Mouse (Mus musculus) limb, embryonic 12.5 days (tissue): ENCODE measurements around the gene Ccnd3. TPM values are rescaled to one million over a fixed set of nuclear protein-coding genes. Genes with fewer than 3 reads are reported as not detected.
"Not testable (repeated sequence)": the region's sequence is repeated elsewhere in the genome, so short reads cannot be mapped to it uniquely, and the experiment has no call there.

ENCODE experiments used
- ATAC-seq: fragments of 200-750 bp; cut with Nextera tagmentation; 2 replicates; pipeline ENCODE4 v1.8.0; 2017; ENCODE audit warnings: low read depth, moderate TSS enrichment; ENCODE audit not compliant: insufficient number of reproducible peaks, insufficient read depth, low FRiP score, low TSS enrichment
- H3K27ac ChIP-seq: fragments of 300-500 bp; sonication (generic); 2 replicates; pipeline ENCODE4 v1.5.1; 2016; ENCODE audit warnings: mild to moderate bottlenecking, moderate library complexity
- H3K27me3 ChIP-seq: fragments of 300-500 bp; sonication (generic); 2 replicates; pipeline ENCODE4 v1.6.1; 2016; ENCODE audit warnings: mild to moderate bottlenecking, moderate library complexity
- H3K36me3 ChIP-seq: fragments of 300-500 bp; sonication (generic); 2 replicates; pipeline ENCODE4 v1.6.1; 2016; ENCODE audit warnings: mild to moderate bottlenecking, moderate library complexity
- H3K4me1 ChIP-seq: fragments of 300-500 bp; sonication (generic); replicated peaks from 2 replicates; pipeline ENCODE4 v1.6.1; 2016
- H3K4me2 ChIP-seq: fragments of 300-500 bp; sonication (generic); 2 replicates; pipeline ENCODE4 v1.6.1; 2016; ENCODE audit warnings: mild to moderate bottlenecking, moderate library complexity
- H3K4me3 ChIP-seq: fragments of 300-500 bp; sonication (generic); replicated peaks from 2 replicates; pipeline ENCODE4 v1.5.1; 2016; ENCODE audit warnings: mild to moderate bottlenecking
- H3K9ac ChIP-seq: fragments of 300-500 bp; sonication (generic); replicated peaks from 2 replicates; pipeline ENCODE4 v1.6.1; 2016; ENCODE audit warnings: mild to moderate bottlenecking, moderate library complexity
- H3K9me3 ChIP-seq: fragments of 300-500 bp; sonication (generic); 2 replicates; pipeline ENCODE4 v1.6.1; 2016; ENCODE audit warnings: mild to moderate bottlenecking, moderate library complexity
- WGBS: fragments of 180-500 bp; shearing (Covaris S2); methylation state at CpG from one replicate; pipeline ENCODE4 v1.1.7; 2016; 5-methylcytosine and 5-hydroxymethylcytosine counted together
- polyA plus RNA-seq: library from polyadenylated mRNA; unstranded; fragments of >200 nt; fragmentation: Nextera tagmentation; extraction: Ambion mirVana; gene quantifications from 2 replicates; pipeline ENCODE4 v1.2.1, GENCODE M21; 2016

The Ccnd3 gene
- polyA plus RNA-seq, 1 experiment from 2014 or later, result 323 TPM

DNA sequence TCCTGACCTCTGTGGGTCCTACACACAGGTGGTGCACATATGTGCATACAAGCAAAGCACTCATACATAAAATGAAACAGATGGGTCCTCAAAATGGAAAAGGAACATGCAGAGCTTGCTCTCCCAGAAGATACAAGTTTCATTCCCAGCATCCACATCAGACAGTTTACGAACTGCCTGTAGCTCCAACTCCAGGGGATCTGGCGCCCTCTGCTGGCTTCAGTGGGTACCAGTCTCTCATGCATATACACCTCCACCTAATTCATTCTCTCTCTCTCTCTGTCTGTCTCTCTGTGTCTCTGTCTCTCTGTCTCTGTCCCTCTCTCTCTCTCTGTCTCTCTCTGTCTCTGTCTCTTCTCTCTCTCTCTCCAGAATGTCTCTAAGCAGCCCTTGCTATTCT lies 22.4 kb upstream of the Ccnd3 start:
- WGBS, result 48% methylated on average over 2 of the region's 2 CpGs
- Histone ChIP-seq H3K36me3 (0 out of 2 replicates have a peak, but pooled peaks cover 3% of the 10 kb centered on the region), H3K4me3 (no peak overlapping the region), H3K4me2 (no peak overlapping the region), H3K9ac (no peak overlapping the region), H3K4me1 (peaks cover 16% of the 10 kb centered on the region), H3K9me3 (no peaks in the 10 kb centered on the region), H3K27ac (no peak overlapping the region), H3K27me3 (no peaks in the 10 kb centered on the region)
- ATAC-seq, result no peak

DNA sequence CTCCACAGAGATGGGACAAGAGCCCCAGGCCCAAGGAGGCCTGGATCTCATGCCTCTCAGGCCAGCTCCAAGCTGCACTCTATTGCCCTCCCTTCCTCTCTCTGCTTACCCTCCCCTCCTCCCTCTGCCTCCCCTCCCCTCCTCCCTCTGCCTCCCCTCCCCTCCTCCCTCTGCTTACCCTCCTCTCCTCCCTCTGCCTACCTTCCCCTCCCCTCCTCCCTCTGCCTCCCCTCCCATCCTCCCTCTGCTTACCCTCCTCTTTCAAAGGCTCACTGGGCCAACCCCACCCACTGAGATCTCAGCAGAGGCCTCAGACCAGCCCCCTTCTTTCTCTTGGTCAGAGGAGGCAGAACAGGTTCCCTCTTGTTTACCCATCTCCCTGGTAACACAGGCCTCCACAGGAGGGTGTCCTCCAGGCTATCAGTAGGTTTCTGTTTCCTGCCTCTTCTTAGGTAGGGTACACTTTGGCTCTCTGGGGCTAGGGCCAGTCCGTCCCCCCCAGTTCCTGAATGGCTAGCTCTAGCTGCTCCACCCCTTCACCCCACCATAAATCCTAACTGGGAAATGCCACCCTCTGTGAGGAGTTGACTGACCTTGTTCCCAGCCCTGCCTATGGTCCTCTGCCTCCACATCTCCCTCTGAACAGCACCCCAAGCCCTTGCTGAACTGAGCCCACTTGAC lies 20.5 kb upstream of the Ccnd3 start:
- ATAC-seq, result 0 out of 2 replicates have a peak, but pooled peaks have one; percentile 12
- WGBS, result 38% methylated on average over 1 of the region's 1 CpGs
- H3K9ac ChIP-seq, result no peak overlapping the region
- no peak overlapping the region for H3K4me3 ChIP-seq
- H3K36me3 ChIP-seq, result peaks cover 21% of the 10 kb centered on the region
- H3K4me2 ChIP-seq, result no peak overlapping the region
- H3K4me1 ChIP-seq, result peaks cover 16% of the 10 kb centered on the region
- H3K27ac ChIP-seq, result peak overlapping the region; percentile 57
- no peaks in the 10 kb centered on the region for H3K9me3 ChIP-seq
- no peaks in the 10 kb centered on the region for H3K27me3 ChIP-seq

DNA sequence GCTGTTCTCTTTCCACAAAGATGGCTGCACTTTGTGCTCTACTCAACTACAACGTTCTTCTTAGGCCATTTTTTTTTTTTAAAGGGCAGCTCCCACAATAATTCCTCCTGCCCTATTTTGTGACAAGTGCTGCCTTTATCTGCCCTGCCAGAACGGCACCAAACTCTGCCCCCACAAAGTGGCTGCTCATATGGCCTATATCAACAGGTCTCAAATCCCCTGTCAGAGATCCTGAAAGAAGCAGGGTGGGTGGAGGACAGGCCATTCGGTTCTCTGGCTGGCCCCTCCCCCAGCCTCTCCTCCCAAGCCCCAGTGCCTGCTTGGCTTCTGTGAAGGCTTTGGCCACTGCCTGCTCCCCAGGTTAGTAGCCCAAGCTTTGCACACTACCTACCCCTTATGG lies 19.9 kb upstream of the Ccnd3 start:
- H3K9me3 ChIP-seq, result no peaks in the 10 kb centered on the region
- H3K36me3 ChIP-seq, result peaks cover 27% of the 10 kb centered on the region
- no peaks in the 10 kb centered on the region for H3K27me3 ChIP-seq
- H3K4me3 ChIP-seq, result no peak overlapping the region
- ATAC-seq, result no peak
- H3K27ac ChIP-seq, result peak overlapping the region; percentile 57
- no peak overlapping the region for H3K4me2 ChIP-seq
- H3K4me1 ChIP-seq, result peaks cover 16% of the 10 kb centered on the region
- no peak overlapping the region for H3K9ac ChIP-seq
- WGBS, result 12% methylated on average over 3 of the region's 3 CpGs

DNA sequence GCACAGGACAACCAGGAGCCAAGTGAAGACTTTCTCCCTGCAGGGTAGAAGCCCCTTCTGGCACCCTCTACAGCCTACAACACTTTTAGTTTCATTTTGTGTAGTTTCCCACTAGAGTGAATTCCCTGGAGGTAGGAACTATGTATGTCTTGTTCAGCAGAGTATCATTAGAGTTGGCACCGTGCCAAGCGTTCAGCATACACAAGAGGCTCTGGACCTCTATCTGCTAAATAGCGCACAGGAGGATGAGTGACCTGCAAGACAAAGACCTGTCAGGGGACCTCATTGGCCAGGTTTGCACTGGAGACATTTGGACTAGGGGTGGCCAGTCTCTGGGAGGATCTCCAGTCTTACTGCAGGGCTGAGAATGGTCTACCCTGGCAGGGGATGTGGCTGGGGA lies 19.1 kb upstream of the Ccnd3 start:
- H3K36me3 ChIP-seq, result peaks cover 35% of the 10 kb centered on the region
- 0 out of 2 replicates have a peak overlapping the region, but pooled peaks have one; percentile 29 for H3K27ac ChIP-seq
- H3K27me3 ChIP-seq, result no peaks in the 10 kb centered on the region
- H3K4me3 ChIP-seq, result no peak overlapping the region
- H3K9me3 ChIP-seq, result no peaks in the 10 kb centered on the region
- H3K4me1 ChIP-seq, result peaks cover 16% of the 10 kb centered on the region
- ATAC-seq, result no peak
- H3K9ac ChIP-seq, result no peak overlapping the region
- H3K4me2 ChIP-seq, result no peak overlapping the region
- whole genome bisulfite sequencing, result 82% methylated on average over 3 of the region's 3 CpGs

DNA sequence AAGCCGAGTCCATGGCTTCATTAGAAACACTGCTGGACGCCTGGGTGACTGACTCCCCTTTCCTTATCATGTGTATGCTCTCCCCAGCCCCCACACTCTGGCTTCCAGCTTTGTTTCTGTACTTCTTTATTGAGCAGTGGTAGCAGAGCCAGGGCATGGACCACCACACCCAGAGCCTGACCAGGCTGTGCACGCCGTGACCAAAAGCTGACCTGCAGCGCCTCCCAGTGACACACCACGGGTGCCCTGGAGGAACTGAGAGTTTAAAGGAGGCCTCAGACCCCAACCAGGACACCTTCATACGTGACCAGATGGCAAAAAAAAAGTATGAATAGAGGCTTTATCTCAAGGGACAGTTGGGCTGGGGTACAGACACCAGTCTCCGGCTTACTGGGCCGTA lies 14.1 kb upstream of the Ccnd3 start:
- H3K27me3 ChIP-seq, result no peaks in the 10 kb centered on the region
- H3K36me3 ChIP-seq, result peaks cover 85% of the 10 kb centered on the region
- WGBS, result 87% methylated on average over 9 of the region's 9 CpGs
- no peaks in the 10 kb centered on the region for H3K9me3 ChIP-seq
- ATAC-seq, result no peak
- H3K27ac ChIP-seq, result no peak overlapping the region
- H3K9ac ChIP-seq, result no peak overlapping the region
- H3K4me2 ChIP-seq, result no peak overlapping the region
- H3K4me3 ChIP-seq, result no peak overlapping the region
- H3K4me1 ChIP-seq, result no peaks in the 10 kb centered on the region

DNA sequence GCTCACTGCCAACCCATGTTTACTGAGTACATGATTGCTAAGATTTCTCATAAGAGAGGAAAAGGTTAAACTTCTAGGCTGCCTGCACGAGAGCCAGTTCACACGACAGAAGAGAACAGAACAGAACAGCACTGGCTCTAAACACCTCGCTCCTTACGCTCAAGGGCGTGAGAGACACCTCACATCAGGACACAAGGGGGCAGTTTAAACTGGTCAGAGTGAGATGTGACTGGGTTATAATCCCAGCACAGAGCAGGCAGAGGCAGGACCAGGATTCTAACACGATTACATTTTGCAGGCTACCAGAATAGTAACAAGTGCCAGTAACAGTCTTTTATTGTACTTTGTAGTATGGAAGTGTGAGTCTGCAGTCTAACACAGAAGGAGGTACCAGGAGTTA lies 12.1 kb upstream of the Ccnd3 start:
- H3K9me3 ChIP-seq, result no peaks in the 10 kb centered on the region
- H3K9ac ChIP-seq, result no peak overlapping the region
- 85% methylated on average over 6 of the region's 6 CpGs for WGBS
- ATAC-seq, result no peak
- no peak overlapping the region for H3K27ac ChIP-seq
- H3K27me3 ChIP-seq, result no peaks in the 10 kb centered on the region
- H3K4me3 ChIP-seq, result no peak overlapping the region
- peaks cover 93% of the 10 kb centered on the region for H3K36me3 ChIP-seq
- H3K4me2 ChIP-seq, result no peak overlapping the region
- no peaks in the 10 kb centered on the region for H3K4me1 ChIP-seq

DNA sequence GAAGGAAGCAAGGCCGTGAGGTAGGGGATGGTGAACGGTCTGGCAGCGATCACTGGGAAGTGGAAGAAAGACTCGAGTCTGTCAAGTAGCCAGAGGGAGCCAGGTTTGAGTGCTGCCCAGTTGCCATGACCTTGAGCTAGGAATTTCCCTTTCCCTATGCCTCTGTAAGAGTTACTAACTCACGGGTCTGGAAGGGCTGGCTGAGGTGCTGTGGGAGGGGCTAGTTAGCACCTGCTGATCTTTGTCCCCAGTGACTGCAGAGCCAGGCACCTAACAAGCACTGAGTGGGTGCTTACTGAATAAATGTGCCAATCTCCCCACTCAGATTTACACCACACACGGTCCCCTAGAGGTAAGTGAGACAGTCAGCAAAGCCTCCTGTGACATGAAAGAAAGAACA lies 11.2 kb upstream of the Ccnd3 start:
- H3K27ac ChIP-seq, result no peak overlapping the region
- no peak overlapping the region for H3K4me3 ChIP-seq
- WGBS, result 86% methylated on average over 6 of the region's 6 CpGs
- H3K4me1 ChIP-seq, result no peaks in the 10 kb centered on the region
- peaks cover 93% of the 10 kb centered on the region for H3K36me3 ChIP-seq
- ATAC-seq, result no peak
- no peaks in the 10 kb centered on the region for H3K27me3 ChIP-seq
- H3K9me3 ChIP-seq, result no peaks in the 10 kb centered on the region
- H3K4me2 ChIP-seq, result no peak overlapping the region
- no peak overlapping the region for H3K9ac ChIP-seq

DNA sequence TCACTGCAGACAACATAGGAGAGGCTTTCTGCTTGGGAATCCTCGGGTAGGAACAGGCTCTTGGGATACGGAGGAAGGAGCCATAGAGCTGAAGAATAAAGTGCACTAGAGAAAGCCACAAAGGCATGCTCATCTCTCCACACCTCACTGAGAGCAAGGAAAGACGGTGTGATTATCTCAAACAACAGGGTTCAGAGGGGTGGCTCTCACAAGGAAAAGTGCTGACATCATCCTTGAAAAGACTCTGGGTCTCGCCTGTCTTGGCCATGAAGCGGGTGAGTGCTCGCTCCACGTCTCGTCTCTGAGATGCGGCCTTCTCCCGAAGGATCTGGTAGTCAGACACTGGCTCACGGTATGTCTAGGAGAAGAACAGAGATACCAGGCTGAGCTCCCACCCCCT lies 10.7 kb upstream of the Ccnd3 start:
- H3K9ac ChIP-seq, result no peak overlapping the region
- H3K9me3 ChIP-seq, result no peaks in the 10 kb centered on the region
- H3K27ac ChIP-seq, result no peak overlapping the region
- H3K27me3 ChIP-seq, result no peaks in the 10 kb centered on the region
- no peak overlapping the region for H3K4me2 ChIP-seq
- no peaks in the 10 kb centered on the region for H3K4me1 ChIP-seq
- no peak for ATAC-seq
- H3K4me3 ChIP-seq, result no peak overlapping the region
- H3K36me3 ChIP-seq, result peaks cover 92% of the 10 kb centered on the region
- WGBS, result 90% methylated on average over 11 of the region's 11 CpGs

DNA sequence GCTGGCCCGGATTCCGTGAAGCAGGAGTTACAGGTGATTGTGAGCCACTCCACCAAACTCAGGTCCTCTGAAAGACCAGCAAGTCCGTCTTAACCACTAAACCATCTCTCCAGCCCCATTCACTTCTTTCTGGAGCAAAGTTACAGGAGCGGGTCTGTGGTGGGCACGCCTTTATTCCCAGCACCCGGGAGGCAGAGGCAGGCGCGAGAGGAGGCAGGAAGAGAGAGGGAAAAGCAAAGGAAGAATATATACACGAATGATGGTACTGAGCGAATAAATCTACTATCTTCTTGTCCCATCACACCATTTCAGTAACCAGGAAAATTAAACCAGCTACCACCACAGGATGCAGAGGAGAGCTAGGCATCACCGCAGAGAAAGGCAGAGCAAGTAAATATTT lies 3.3 kb upstream of the Ccnd3 start:
- H3K4me2 ChIP-seq, result peak overlapping the region; percentile 84
- H3K9me3 ChIP-seq, result no peaks in the 10 kb centered on the region
- H3K4me1 ChIP-seq, result peaks cover 32% of the 10 kb centered on the region
- H3K27ac ChIP-seq, result 0 out of 2 replicates have a peak overlapping the region, but pooled peaks have one; percentile 75
- peak overlapping the region; percentile 65 for H3K4me3 ChIP-seq
- no peaks in the 10 kb centered on the region for H3K27me3 ChIP-seq
- H3K9ac ChIP-seq, result peak overlapping the region; percentile 74
- H3K36me3 ChIP-seq, result peaks cover 33% of the 10 kb centered on the region
- 6% methylated on average over 11 of the region's 11 CpGs for WGBS
- no peak for ATAC-seq

DNA sequence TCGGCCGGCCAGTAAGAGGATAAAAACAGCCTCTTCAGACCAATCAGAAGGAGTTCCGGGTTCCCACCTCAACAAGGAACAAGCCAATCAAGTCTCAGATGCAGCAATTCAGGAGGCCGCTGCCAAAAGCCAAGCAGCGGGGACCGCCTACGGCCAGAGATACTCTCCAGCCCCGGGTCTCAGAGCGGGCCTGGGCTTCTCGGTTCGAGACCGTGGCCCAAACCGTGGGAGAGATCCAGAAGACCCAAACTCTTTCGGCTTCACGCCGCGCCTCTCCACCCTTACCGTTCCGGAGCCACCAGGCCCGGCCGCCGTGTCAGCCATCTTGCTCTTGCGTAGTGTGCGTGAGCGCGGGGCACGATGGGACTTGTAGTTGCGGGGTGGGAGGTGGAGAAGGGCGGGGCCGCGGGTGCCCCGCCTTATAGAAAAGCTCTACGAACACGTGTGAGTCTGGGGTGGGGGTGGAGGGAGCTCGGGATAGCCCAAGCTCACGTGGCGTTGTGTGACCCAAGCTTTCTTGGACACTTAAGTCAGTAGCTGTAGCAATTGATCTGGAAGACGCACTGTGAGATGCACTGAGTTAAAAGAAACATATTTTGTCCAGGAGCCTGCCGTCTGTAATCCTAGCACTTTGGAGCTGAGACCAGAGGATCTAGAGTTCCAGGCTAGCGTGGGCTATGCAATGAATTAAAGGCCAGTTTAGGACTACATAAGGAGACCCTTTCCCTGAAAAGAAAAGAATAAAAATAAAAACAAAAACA lies 2.7 kb upstream of the Ccnd3 start, which contains the start of gene Taf8:
Gene Taf8, minus strand, starts transcription at position 347 of the 761 bp plus-strand sequence.
- Histone ChIP-seq H3K4me3 (peak within 1 kb of the TSS; percentile 65), H3K9ac (peak within 1 kb of the TSS; percentile 74), H3K27me3 (no peaks in the 10 kb centered on the region), H3K4me2 (peak within 1 kb of the TSS; percentile 84), H3K4me1 (peaks cover 32% of the 10 kb centered on the region), H3K9me3 (no peaks in the 10 kb centered on the region), H3K36me3 (peaks cover 28% of the 10 kb centered on the region), H3K27ac (peak within 1 kb of the TSS; percentile 75; the same call in 1 of the 2 replicates)
- 3% methylated on average over 40 of the region's 40 CpGs for WGBS
- peak; percentile 91 for ATAC-seq

DNA sequence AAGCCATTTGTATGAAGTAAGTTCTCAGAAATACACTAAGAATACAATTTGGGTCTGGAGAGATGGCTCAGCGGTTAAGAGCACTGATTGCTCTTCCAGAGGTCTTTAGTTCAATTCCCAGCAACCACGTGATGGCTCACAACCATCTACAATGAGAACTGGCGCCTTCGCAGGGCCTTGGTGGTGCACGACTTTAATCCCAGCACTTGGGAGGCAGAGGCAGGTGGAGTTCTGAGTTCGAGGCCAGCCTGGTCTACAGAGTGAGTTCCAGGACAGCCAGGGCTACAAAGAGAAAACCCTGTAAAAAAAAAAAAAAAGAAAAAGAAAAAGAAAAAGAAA lies 2.2 kb upstream of the Ccnd3 start:
- not testable (repeated sequence) for H3K27ac ChIP-seq, H3K27me3 ChIP-seq, ATAC-seq, H3K9me3 ChIP-seq, H3K9ac ChIP-seq
- Histone ChIP-seq H3K4me3 (peak overlapping the region; percentile 65; the same call in 1 of the 2 replicates), H3K4me2 (peak overlapping the region; percentile 84; the same call in 1 of the 2 replicates), H3K4me1 (peaks cover 35% of the 10 kb centered on the region), H3K36me3 (peaks cover 25% of the 10 kb centered on the region)
- 83% methylated on average over 6 of the region's 6 CpGs for WGBS
